Mouse (Mus musculus): Measurements from ENCODE around the gene Slc27a3. TPM values are rescaled to one million over a fixed set of nuclear protein-coding genes. Genes with fewer than 3 reads are reported as not detected.
A peak's percentile ranks its signal among the peaks of the same experiment; 100 is the strongest.

Gene Slc27a3
- total and polyA plus RNA-seq, 3 experiments = 1.9 to 2.8 TPM; not detected in 1

DNA sequence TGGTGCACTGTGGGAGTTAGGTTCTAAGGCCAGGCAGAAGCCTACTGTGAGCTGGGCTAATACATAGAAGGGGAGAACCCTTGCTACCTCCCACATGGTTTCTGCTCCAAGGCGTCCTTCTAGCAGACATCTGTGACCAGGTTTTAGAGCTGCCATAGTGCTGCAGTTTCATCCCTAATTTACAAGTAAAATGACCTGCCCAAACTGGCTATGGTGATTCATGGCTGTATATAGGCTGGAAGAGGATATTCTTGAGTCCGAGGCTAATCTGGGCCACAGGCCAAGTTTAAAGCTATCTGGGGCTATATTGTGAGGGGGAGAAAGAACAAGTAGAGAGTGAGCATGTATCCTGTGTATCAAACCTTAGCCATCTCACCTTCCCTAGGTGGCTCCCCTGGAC is 20.7 kb downstream of the Slc27a3 start:
- no peaks in the 10 kb centered on the region for H3K9me3 ChIP-seq (replicated peaks; ENCODE audit: insufficient read depth, low read length)
- peaks cover 7 to 18% of the 10 kb centered on the region in 2 experiments for H3K4me1 ChIP-seq (ENCODE audit: control insufficient read depth in 1 of 2, insufficient read depth in 2 of 2, low read length in 2 of 2)
- no peak overlapping the region for H3K27ac ChIP-seq (ENCODE audit: control insufficient read depth, low read depth, low read length)
- DNase-seq (ENCODE audit: low read depth, low spot score) = no peak
- no peak overlapping the region for H3K9ac ChIP-seq (ENCODE audit: control insufficient read depth, low read depth, low read length, poor library complexity, severe bottlenecking)
- no peak for TF ChIP-seq EP300 (IDR thresholded peaks at IDR 0.05; ENCODE audit: low read depth in 1 of 2, low read length in 2 of 2)
- TF ChIP-seq KAT2A (conservative IDR thresholded peaks at IDR 0.05; ENCODE audit: low read depth, low read length) = no peak
- no peak for TF ChIP-seq GATA1 (IDR thresholded peaks at IDR 0.05; ENCODE audit: low read depth, low read length)
- no peak for TF ChIP-seq RAD21 (IDR thresholded peaks at IDR 0.05; ENCODE audit: low read depth, low read length)
- no peak for TF ChIP-seq POLR2AphosphoS5 (IDR thresholded peaks at IDR 0.05; ENCODE audit: borderline replicate concordance, low read depth, low read length)
- no peak for TF ChIP-seq MAFK (IDR thresholded peaks at IDR 0.05; ENCODE audit: borderline replicate concordance, low read depth, low read length)
- peaks cover 0 to 5% of the 10 kb centered on the region in 2 experiments; a peak in 2 of 4 replicates for H3K36me3 ChIP-seq (ENCODE audit: control insufficient read depth in 1 of 2, insufficient read depth in 2 of 2, low read length in 2 of 2)
- no peaks in the 10 kb centered on the region for H3K27me3 ChIP-seq (ENCODE audit: control insufficient read depth in 1 of 2, insufficient read depth in 2 of 2, low read length in 2 of 2)
- H3K79me2 ChIP-seq (ENCODE audit: control insufficient read depth, insufficient read depth, low read length, poor library complexity) = no peaks in the 10 kb centered on the region
- no peak overlapping the region for H3K4me3 ChIP-seq (ENCODE audit: control insufficient read depth in 1 of 2, insufficient read depth in 1 of 2, low read depth in 2 of 2, low read length in 2 of 2)

DNA sequence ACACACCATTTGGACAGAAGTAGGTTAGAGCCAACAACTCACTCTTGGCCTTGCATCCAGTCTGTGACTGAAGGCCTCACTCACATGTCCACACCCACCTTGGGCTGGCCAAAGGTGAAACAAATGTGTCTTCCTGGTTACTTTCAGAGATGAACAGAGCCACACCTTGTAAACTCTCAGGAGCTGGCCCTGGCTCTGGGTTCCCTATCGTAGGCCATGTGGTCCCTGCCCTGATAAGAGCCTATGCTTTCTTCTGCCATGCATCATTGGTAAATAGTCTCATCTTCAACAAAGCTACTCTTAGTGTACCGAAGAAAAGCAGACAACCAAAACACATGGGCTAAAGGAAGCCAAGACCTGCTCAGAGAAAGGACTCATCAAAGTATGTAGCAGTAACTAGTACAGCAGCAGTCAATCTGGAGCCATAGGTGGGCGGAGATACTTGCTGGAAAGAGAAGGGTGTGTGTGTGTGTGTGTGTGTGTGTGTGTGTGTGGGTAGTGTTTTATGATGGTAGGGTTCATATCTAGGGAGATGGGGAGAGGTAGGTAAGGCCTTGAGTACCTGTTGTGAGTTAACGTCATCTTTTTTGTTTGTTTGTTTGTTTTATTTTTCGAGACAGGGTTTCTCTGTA is 22.6 kb downstream of the Slc27a3 start:
- no peaks in the 10 kb centered on the region for H3K79me2 ChIP-seq (ENCODE audit: control insufficient read depth, insufficient read depth, low read length, poor library complexity)
- H3K9ac ChIP-seq (ENCODE audit: control insufficient read depth, low read depth, low read length, poor library complexity, severe bottlenecking) = no peak overlapping the region
- peaks cover 0 to 5% of the 10 kb centered on the region in 2 experiments; a peak in 3 of 4 replicates for H3K36me3 ChIP-seq (ENCODE audit: control insufficient read depth in 1 of 2, insufficient read depth in 2 of 2, low read length in 2 of 2)
- H3K4me3 ChIP-seq (ENCODE audit: control insufficient read depth in 1 of 2, insufficient read depth in 1 of 2, low read depth in 2 of 2, low read length in 2 of 2) = no peak overlapping the region
- H3K27ac ChIP-seq (ENCODE audit: control insufficient read depth, low read depth, low read length) = no peak overlapping the region
- H3K27me3 ChIP-seq (ENCODE audit: control insufficient read depth in 1 of 2, insufficient read depth in 2 of 2, low read length in 2 of 2) = no peaks in the 10 kb centered on the region
- peaks cover 7 to 12% of the 10 kb centered on the region in 2 experiments for H3K4me1 ChIP-seq (ENCODE audit: control insufficient read depth in 1 of 2, insufficient read depth in 2 of 2, low read length in 2 of 2)
- peak; percentile 62 for DNase-seq (ENCODE audit: low read depth, low spot score)
- H3K9me3 ChIP-seq (replicated peaks; ENCODE audit: insufficient read depth, low read length) = no peaks in the 10 kb centered on the region
- TF ChIP-seq SIN3A (IDR thresholded peaks at IDR 0.05; ENCODE audit: low read length) = peak; percentile 60
- no peak for TF ChIP-seq POLR2AphosphoS2 (IDR thresholded peaks at IDR 0.05; ENCODE audit: low read length)
- TF ChIP-seq EP300 (IDR thresholded peaks at IDR 0.05; ENCODE audit: low read depth in 1 of 2, low read length in 2 of 2) = peak in 1 of 2 experiments; percentile 51; a peak in 2 of 4 replicates
- TF ChIP-seq HCFC1 (IDR thresholded peaks at IDR 0.05; ENCODE audit: low read depth, low read length) = no peak
- no peak for TF ChIP-seq UBTF (IDR thresholded peaks at IDR 0.05; ENCODE audit: borderline replicate concordance, insufficient read depth, low read depth, low read length)
- no peak for TF ChIP-seq ZKSCAN1 (IDR thresholded peaks at IDR 0.05; ENCODE audit: low read depth, low read length)
- TF ChIP-seq POLR2A (IDR thresholded peaks at IDR 0.05; ENCODE audit: control insufficient read depth in 1 of 2, insufficient read depth in 1 of 2, low read depth in 1 of 2, low read length in 2 of 2, poor library complexity in 1 of 2) = no peak
- no peak for TF ChIP-seq MEF2A (IDR thresholded peaks at IDR 0.05; ENCODE audit: extremely low read depth, insufficient replicate concordance, low read depth, low read length, poor library complexity, severe bottlenecking)
- TF ChIP-seq E2F4 (IDR thresholded peaks at IDR 0.05; ENCODE audit: borderline replicate concordance, low read depth, low read length) = no peak
- TF ChIP-seq KAT2A (conservative IDR thresholded peaks at IDR 0.05; ENCODE audit: low read depth, low read length) = no peak
- TF ChIP-seq SMC3 (IDR thresholded peaks at IDR 0.05; ENCODE audit: low read depth, low read length) = no peak
- TF ChIP-seq MXI1 (IDR thresholded peaks at IDR 0.05; ENCODE audit: low read depth, low read length) = peak; percentile 79
- TF ChIP-seq JUND (IDR thresholded peaks at IDR 0.05; ENCODE audit: low read depth, low read length) = no peak
- no peak for TF ChIP-seq ZC3H11A (IDR thresholded peaks at IDR 0.05; ENCODE audit: low read depth, low read length)
- peak; percentile 11; the same call in 1 of the 2 replicates for TF ChIP-seq ETS1 (IDR thresholded peaks at IDR 0.05; ENCODE audit: low read depth, low read length)
- no peak for TF ChIP-seq MAFK (IDR thresholded peaks at IDR 0.05; ENCODE audit: borderline replicate concordance, low read depth, low read length)
- TF ChIP-seq CHD1 (IDR thresholded peaks at IDR 0.05; ENCODE audit: low read depth, low read length) = no peak
- TF ChIP-seq RCOR1 (IDR thresholded peaks at IDR 0.05; ENCODE audit: low read depth, low read length) = peak; percentile 27; the same call in 1 of the 2 replicates
- TF ChIP-seq TCF12 (IDR thresholded peaks at IDR 0.05; ENCODE audit: low read depth, low read length) = no peak
- no peak for TF ChIP-seq POLR2AphosphoS5 (IDR thresholded peaks at IDR 0.05; ENCODE audit: borderline replicate concordance, low read depth, low read length)
- TF ChIP-seq ELF1 (IDR thresholded peaks at IDR 0.05; ENCODE audit: low read depth, low read length) = no peak
- TF ChIP-seq GATA1 (IDR thresholded peaks at IDR 0.05; ENCODE audit: low read depth, low read length) = peak; percentile 83
- TF ChIP-seq NELFE (IDR thresholded peaks at IDR 0.05; ENCODE audit: low read depth, low read length) = no peak
- TF ChIP-seq CHD2 (IDR thresholded peaks at IDR 0.05; ENCODE audit: low read length) = no peak
- no peak for TF ChIP-seq RAD21 (IDR thresholded peaks at IDR 0.05; ENCODE audit: low read depth, low read length)
- no peak for TF ChIP-seq TBP (IDR thresholded peaks at IDR 0.05; ENCODE audit: low read depth, low read length)
- no peak for TF ChIP-seq NRF1 (IDR thresholded peaks at IDR 0.05; ENCODE audit: insufficient read depth, low read depth, low read length, poor library complexity, severe bottlenecking)
- TF ChIP-seq MYB (IDR thresholded peaks at IDR 0.05; ENCODE audit: low read depth, low read length) = no peak
- no peak for TF ChIP-seq MAZ (IDR thresholded peaks at IDR 0.05; ENCODE audit: low read depth, low read length)
- no peak for TF ChIP-seq GABPA (IDR thresholded peaks at IDR 0.05; ENCODE audit: low read depth, low read length)
